Mouse (Mus musculus) thymus, postnatal 4 days (tissue): ENCODE measurements at regions not wholly inside any gene's neighbourhood (a gene's known extent, or its start where the extent isn't known, plus 50 kb on each side); places are given as distances from the start of the nearest gene placed in this dataset.
"Not testable (repeated sequence)": the region's sequence is repeated elsewhere in the genome, so short reads cannot be mapped to it uniquely, and the experiment has no call there.

ENCODE experiments used
- DNase-seq: peaks from one replicate; pipeline ENCODE4 v3.0.0; 2021

- DNase-seq = no peak
Measured at GRCm38 (mm10) chr15:32749971-32750370, 505.4 kb downstream of the Sema5a start.

GRCm38 (mm10) chr15:32751991-32752390 lies 507.4 kb downstream of the Sema5a start:
- no peak for DNase-seq

- no peak for DNase-seq
Measured at GRCm38 (mm10) chr15:32760141-32760540, 515.5 kb downstream of the Sema5a start.

GRCm38 (mm10) chr15:32766011-32766701 lies 521.5 kb downstream of the Sema5a start:
- DNase-seq = no peak

- DNase-seq = no peak
Measured at GRCm38 (mm10) chr15:32766746-32767471, 522.3 kb downstream of the Sema5a start.

- DNase-seq = not testable (repeated sequence)
Measured at GRCm38 (mm10) chr15:32778226-32778598, 533.6 kb downstream of the Sema5a start.

- peak; percentile 8 for DNase-seq
Measured at GRCm38 (mm10) chr15:32778599-32779273, 534.1 kb downstream of the Sema5a start.

- DNase-seq = not testable (repeated sequence)
Measured at GRCm38 (mm10) chr15:32779274-32779615, 534.6 kb downstream of the Sema5a start.

GRCm38 (mm10) chr15:32781609-32782008 lies 537.0 kb downstream of the Sema5a start:
- not testable (repeated sequence) for DNase-seq

GRCm38 (mm10) chr15:32799222-32799621 lies 554.6 kb downstream of the Sema5a start:
- DNase-seq = no peak

- DNase-seq = no peak
Measured at GRCm38 (mm10) chr15:32810849-32811632, 566.4 kb downstream of the Sema5a start.

GRCm38 (mm10) chr15:32839966-32840365 lies 595.4 kb downstream of the Sema5a start:
- DNase-seq = no peak
